13 mouse cellular contexts compared by ENCODE assay signal in genomic region chr4:151957584-151958315, GRCm38 (mm10). TPM values are rescaled to one million over a fixed set of nuclear protein-coding genes. Genes with fewer than 3 reads are reported as not detected.
DNase-seq lines count a peak whose midpoint lies in the region; ATAC-seq and TF ChIP-seq lines count a peak whose summit lies in the region.
"Had no signal": no experiment of that assay in that cellular context is flagged by ENCODE, and none has a peak within 500 bp of the region (broad histone marks: within the 10 kb centered on the region; RNA-seq: fewer than 3 reads in every experiment).

No protein-coding gene starts in this region.

- H3K36me3 ChIP-seq in heart, embryonic 11.5 days (ENCODE audit: control insufficient read depth, insufficient read depth, low read length), result peaks cover 18% of the 10 kb centered on the region
- peaks cover 20 to 39% of the 10 kb centered on the region in 2 experiments for H3K36me3 ChIP-seq in MEL (ENCODE audit: control insufficient read depth in 1 of 2, insufficient read depth in 2 of 2, low read length in 2 of 2)
- H3K36me3 ChIP-seq in erythroblast, embryonic 14.5 days (ENCODE audit: control insufficient read depth), result peaks cover 96% of the 10 kb centered on the region
- H3K36me3 ChIP-seq in liver, embryonic 16.5 days (ENCODE audit: control insufficient read depth, insufficient read depth), result peaks cover 29% of the 10 kb centered on the region

- peaks cover 7% of the 10 kb centered on the region for H3K4me1 ChIP-seq in heart, embryonic 11.5 days (ENCODE audit: control insufficient read depth, insufficient read depth, low read length)
- peaks cover 27 to 40% of the 10 kb centered on the region in 2 experiments for H3K4me1 ChIP-seq in MEL (ENCODE audit: control insufficient read depth in 1 of 2, insufficient read depth in 2 of 2, low read length in 2 of 2)
- H3K4me1 ChIP-seq in erythroblast, embryonic 14.5 days (ENCODE audit: control insufficient read depth), result peaks cover 94% of the 10 kb centered on the region
- peaks cover 71% of the 10 kb centered on the region for H3K4me1 ChIP-seq in liver, embryonic 16.5 days (ENCODE audit: control insufficient read depth, low read depth, low read length)
- H3K4me1 ChIP-seq: neural tube, embryonic 15.5 days had no signal

- no peak for TF ChIP-seq CTCF in MEL (IDR thresholded peaks at IDR 0.05 in 2 of 3, conservative IDR thresholded peaks at IDR 0.05 in 1 of 3; ENCODE audit: control insufficient read depth in 1 of 3, insufficient read depth in 1 of 3, low read depth in 2 of 3, low read length in 3 of 3, poor library complexity in 1 of 3, severe bottlenecking in 1 of 3)

- TF ChIP-seq EP300 in MEL (IDR thresholded peaks at IDR 0.05; ENCODE audit: low read depth in 1 of 2, low read length in 2 of 2), result peak in 1 of 2 experiments; percentile 36; a peak in 1 of 4 replicates

- peak; percentile 67 for ATAC-seq in heart, embryonic 11.5 days (replicated peaks; ENCODE audit: insufficient number of reproducible peaks, low FRiP score, low TSS enrichment)
- peak; percentile 78 for ATAC-seq in liver, embryonic 16.5 days (ENCODE audit: low read depth)
- ATAC-seq: forebrain, embryonic 14.5 days had no signal

- 46% methylated on average over 9 of the region's 9 CpGs for WGBS in heart, embryonic 11.5 days (ENCODE audit: insufficient replicate concordance)
- 37% methylated on average over 9 of the region's 9 CpGs for WGBS in liver, embryonic 16.5 days (ENCODE audit: insufficient replicate concordance)

- intact Hi-C loops in left cerebral cortex, postnatal 14 days (cut with DNase I), result no loop called here

- no peak for TF ChIP-seq POLR2A in MEL (IDR thresholded peaks at IDR 0.05; ENCODE audit: control insufficient read depth in 1 of 2, insufficient read depth in 1 of 2, low read depth in 1 of 2, low read length in 2 of 2, poor library complexity in 1 of 2)

- no peak for TF ChIP-seq RAD21 in MEL (IDR thresholded peaks at IDR 0.05; ENCODE audit: low read depth, low read length)

- H3K27ac ChIP-seq in heart, embryonic 11.5 days (ENCODE audit: low read depth, low read length), result peak overlapping the region; percentile 22; the same call in 1 of the 2 replicates
- H3K27ac ChIP-seq in MEL (ENCODE audit: control insufficient read depth, low read depth, low read length), result peak overlapping the region; percentile 8; the same call in 1 of the 2 replicates
- H3K27ac ChIP-seq in liver, embryonic 16.5 days (ENCODE audit: low read length), result peak overlapping the region; percentile 99
- H3K27ac ChIP-seq: macrophage; neural tube, embryonic 15.5 days had no signal

- H3K4me2 ChIP-seq in heart, embryonic 11.5 days, result no peak overlapping the region
- H3K4me2 ChIP-seq in liver, embryonic 16.5 days (ENCODE audit: low read depth, low read length), result peak overlapping the region; percentile 35
- H3K4me2 ChIP-seq: neural tube, embryonic 15.5 days had no signal

- no peaks in the 10 kb centered on the region for H3K27me3 ChIP-seq in heart, embryonic 11.5 days (ENCODE audit: control insufficient read depth, insufficient read depth, low read length)
- no peaks in the 10 kb centered on the region for H3K27me3 ChIP-seq in MEL (ENCODE audit: control insufficient read depth in 1 of 2, insufficient read depth in 2 of 2, low read length in 2 of 2)
- H3K27me3 ChIP-seq in erythroblast, embryonic 14.5 days (ENCODE audit: control insufficient read depth), result no peaks in the 10 kb centered on the region
- no peaks in the 10 kb centered on the region for H3K27me3 ChIP-seq in liver, embryonic 16.5 days (ENCODE audit: control insufficient read depth, insufficient read depth, low read depth, low read length)
- H3K27me3 ChIP-seq: neural tube, embryonic 15.5 days had no signal

- H3K79me2 ChIP-seq in MEL (ENCODE audit: control insufficient read depth, insufficient read depth, low read length, poor library complexity), result peaks cover 4% of the 10 kb centered on the region

- 0 out of 2 replicates have a peak overlapping the region, but pooled peaks have one; percentile 11 for H3K9ac ChIP-seq in heart, embryonic 11.5 days (ENCODE audit: low read depth, low read length)
- no peak overlapping the region for H3K9ac ChIP-seq in MEL (ENCODE audit: control insufficient read depth, low read depth, low read length, poor library complexity, severe bottlenecking)
- H3K9ac ChIP-seq in liver, embryonic 16.5 days (ENCODE audit: low read depth, low read length), result peak overlapping the region; percentile 67
- H3K9ac ChIP-seq: neural tube, embryonic 15.5 days had no signal

- DNase-seq in heart, adult 9 months (ENCODE audit: low spot score in 2 of 2), result no peak
- DNase-seq in MEL (ENCODE audit: low read depth, low spot score), result peak; percentile 40
- no peak for DNase-seq in right cerebral cortex, postnatal 14 days
- DNase-seq in left cerebral cortex, postnatal 14 days (ENCODE audit: low spot score in 2 of 2), result no peak
- no peak for DNase-seq in right cerebral cortex, postnatal 25 days
- DNase-seq: cerebellum, postnatal 36 days; kidney, adult 11 months had no signal

- H3K9me3 ChIP-seq in heart, embryonic 11.5 days (replicated peaks; ENCODE audit: control insufficient read depth, low read length), result no peaks in the 10 kb centered on the region
- H3K9me3 ChIP-seq in MEL (replicated peaks; ENCODE audit: insufficient read depth, low read length), result no peaks in the 10 kb centered on the region
- H3K9me3 ChIP-seq in erythroblast, embryonic 14.5 days (ENCODE audit: control insufficient read depth, low read length), result no peaks in the 10 kb centered on the region
- no peaks in the 10 kb centered on the region for H3K9me3 ChIP-seq in liver, embryonic 16.5 days (replicated peaks; ENCODE audit: control insufficient read depth, low read length)
- H3K9me3 ChIP-seq: neural tube, embryonic 15.5 days had no signal

- no peak overlapping the region for H3K4me3 ChIP-seq in heart, embryonic 11.5 days (ENCODE audit: low read depth, low read length)
- no peak overlapping the region for H3K4me3 ChIP-seq in MEL (ENCODE audit: control insufficient read depth in 1 of 2, insufficient read depth in 1 of 2, low read depth in 2 of 2, low read length in 2 of 2)
- H3K4me3 ChIP-seq in erythroblast, embryonic 14.5 days (replicated peaks), result peak overlapping the region; percentile 45
- H3K4me3 ChIP-seq in liver, embryonic 16.5 days (ENCODE audit: low read depth, low read length), result 0 out of 2 replicates have a peak overlapping the region, but pooled peaks have one; percentile 11
- H3K4me3 ChIP-seq: neural tube, embryonic 15.5 days had no signal

TF ChIP-seq in MEL, 35 proteins besides CTCF, POLR2A, EP300 and RAD21:
- TF ChIP-seq TAL1 (IDR thresholded peaks at IDR 0.05; ENCODE audit: low read length), result peak; percentile 74
- TF ChIP-seq ZKSCAN1 (IDR thresholded peaks at IDR 0.05; ENCODE audit: low read depth, low read length), result no peak
- TF ChIP-seq MAZ (IDR thresholded peaks at IDR 0.05; ENCODE audit: low read depth, low read length), result no peak
- TF ChIP-seq JUND (IDR thresholded peaks at IDR 0.05; ENCODE audit: low read depth, low read length), result no peak
- TF ChIP-seq GATA1 (IDR thresholded peaks at IDR 0.05; ENCODE audit: low read depth, low read length), result peak; percentile 41
- TF ChIP-seq POLR2AphosphoS2 (IDR thresholded peaks at IDR 0.05; ENCODE audit: low read length), result no peak

RNA-seq across cellular contexts. Expression of gene Dnajc11, which starts 24.3 kb away (rescaled TPM):
- polyA plus RNA-seq in heart, embryonic 11.5 days (2014; fragmentation: Nextera tagmentation; extraction: Ambion mirVana), result 57.7 and 57.8 TPM in 2 replicates
- 109 and 128 TPM in 2 replicates for total RNA-seq in MEL (2012; rRNA removed)
- 100 to 1,000 TPM; 157 to 278 TPM for polyA plus RNA-seq in MEL (2012; ENCODE audit: insufficient read depth in 1 of 2, insufficient read length in 2 of 2, low read depth in 1 of 2, low replicate concordance in 2 of 2, missing spikeins in 1 of 2)
- polyA plus RNA-seq in erythroblast, embryonic 14.5 days (2012), result 7.6 and 11.2 TPM in 2 replicates
- 40.5 and 44.0 TPM in 2 replicates for polyA plus RNA-seq in liver, embryonic 16.5 days (2015; fragmentation: Nextera tagmentation; extraction: Ambion mirVana)
- total RNA-seq in left cerebral cortex, postnatal 14 days (2021), result 10 to 100 TPM; 70.8 to 74.7 TPM

RNA-seq across cellular contexts. Expression of gene Thap3, which starts 31.0 kb away (rescaled TPM):
- 18.9 and 19.7 TPM in 2 replicates for polyA plus RNA-seq in heart, embryonic 11.5 days (2014; fragmentation: Nextera tagmentation; extraction: Ambion mirVana)
- total RNA-seq in MEL (2012; rRNA removed), result 12.0 and 13.7 TPM in 2 replicates
- 10 to 100 TPM in 1 of 2 experiments, not detected in 1; 17.2 TPM for polyA plus RNA-seq in MEL (2012; ENCODE audit: insufficient read depth in 1 of 2, insufficient read length in 2 of 2, low read depth in 1 of 2, low replicate concordance in 2 of 2, missing spikeins in 1 of 2)
- polyA plus RNA-seq in erythroblast, embryonic 14.5 days (2012), result 1.8 and 2.4 TPM in 2 replicates
- polyA plus RNA-seq in liver, embryonic 16.5 days (2015; fragmentation: Nextera tagmentation; extraction: Ambion mirVana), result 5.9 and 7.1 TPM in 2 replicates
- total RNA-seq in left cerebral cortex, postnatal 14 days (2021), result 10 to 100 TPM; 16.1 to 19.3 TPM

RNA-seq across cellular contexts. Expression of gene Phf13, which starts 38.3 kb away (rescaled TPM):
- 14.3 and 21.7 TPM in 2 replicates for polyA plus RNA-seq in heart, embryonic 11.5 days (2014; fragmentation: Nextera tagmentation; extraction: Ambion mirVana)
- 2.0 and 3.2 TPM in 2 replicates for total RNA-seq in MEL (2012; rRNA removed)
- 1 to 10 TPM in 1 of 2 experiments, not detected in 1; 6.6 TPM for polyA plus RNA-seq in MEL (2012; ENCODE audit: insufficient read depth in 1 of 2, insufficient read length in 2 of 2, low read depth in 1 of 2, low replicate concordance in 2 of 2, missing spikeins in 1 of 2)
- 0.99 and 1.0 TPM in 2 replicates for polyA plus RNA-seq in erythroblast, embryonic 14.5 days (2012)
- polyA plus RNA-seq in liver, embryonic 16.5 days (2015; fragmentation: Nextera tagmentation; extraction: Ambion mirVana), result 4.1 and 4.5 TPM in 2 replicates
- 10 to 100 TPM; 14.2 to 14.4 TPM for total RNA-seq in left cerebral cortex, postnatal 14 days (2021)

RNA-seq across cellular contexts. Expression of gene Klhl21, which starts 50.9 kb away (rescaled TPM):
- 11.4 and 17.8 TPM in 2 replicates for polyA plus RNA-seq in heart, embryonic 11.5 days (2014; fragmentation: Nextera tagmentation; extraction: Ambion mirVana)
- total RNA-seq in MEL (2012; rRNA removed), result 17.5 and 18.0 TPM in 2 replicates
- 10 to 100 TPM in 1 of 2 experiments, not detected in 1; 22.5 TPM for polyA plus RNA-seq in MEL (2012; ENCODE audit: insufficient read depth in 1 of 2, insufficient read length in 2 of 2, low read depth in 1 of 2, low replicate concordance in 2 of 2, missing spikeins in 1 of 2)
- polyA plus RNA-seq in erythroblast, embryonic 14.5 days (2012), result 0.97 and 1.1 TPM in 2 replicates
- polyA plus RNA-seq in liver, embryonic 16.5 days (2015; fragmentation: Nextera tagmentation; extraction: Ambion mirVana), result 3.8 and 4.6 TPM in 2 replicates
- 10 to 100 TPM; 12.7 to 13.4 TPM for total RNA-seq in left cerebral cortex, postnatal 14 days (2021)

Comparison
In these comparisons a context has a peak if more than half of its experiments do, and no peak if none do; other contexts are left out.
1. H3K27ac ChIP-seq: peak in every context shown above with its lines; median percentile 99 in liver, embryonic 16.5 days; 22 in heart, embryonic 11.5 days; 8 in MEL.
2. H3K4me3 ChIP-seq: peak in erythroblast, embryonic 14.5 days (single experiment) and liver, embryonic 16.5 days (single experiment); none in heart, embryonic 11.5 days (single experiment) and MEL (0 of 2).